Mouse (Mus musculus) small intestine, adult 2 months (tissue): ENCODE measurements around the gene Gm28048. TPM values are rescaled to one million over a fixed set of nuclear protein-coding genes. Genes with fewer than 3 reads are reported as not detected.

ENCODE experiments used
- H3K27ac ChIP-seq: fragments of 200-500 bp; 2 replicates; pipeline ENCODE4 v1.5.1; 2012; ENCODE audit warnings: low read depth, low read length, control low read depth, inconsistent platforms; ENCODE audit not compliant: insufficient read depth
- H3K27me3 ChIP-seq: fragments of 200-500 bp; 2 replicates; pipeline ENCODE4 v1.6.1; 2012; ENCODE audit warnings: mild to moderate bottlenecking, moderate library complexity, low read length, inconsistent platforms; ENCODE audit not compliant: control insufficient read depth, insufficient read depth
- H3K36me3 ChIP-seq: fragments of 200-500 bp; 2 replicates; pipeline ENCODE4 v1.6.1; 2012; ENCODE audit warnings: mild to moderate bottlenecking, low read length, control low read depth, inconsistent platforms; ENCODE audit not compliant: control insufficient read depth, insufficient read depth
- H3K4me1 ChIP-seq: fragments of 200-500 bp; 2 replicates; pipeline ENCODE4 v1.6.1; 2012; ENCODE audit warnings: low read length, inconsistent platforms, mixed read lengths; ENCODE audit not compliant: control insufficient read depth, insufficient read depth, insufficient read length
- H3K4me3 ChIP-seq: fragments of 200-500 bp; 2 replicates; pipeline ENCODE4 v1.5.1; 2012; ENCODE audit warnings: low read depth, mild to moderate bottlenecking, control low read depth, inconsistent platforms, low read length, moderate library complexity
- CTCF ChIP-seq: fragments of 200-500 bp; IDR thresholded peaks from 2 replicates; pipeline ENCODE4 v1.5.1; 2012; ENCODE audit warnings: low read depth, mild to moderate bottlenecking, control low read depth, inconsistent platforms, low read length, moderate library complexity, mixed read lengths; ENCODE audit not compliant: insufficient replicate concordance, insufficient read length; ENCODE audit errors: extremely low read depth
- POLR2A ChIP-seq: fragments of 200-500 bp; IDR thresholded peaks from 2 replicates; pipeline ENCODE4 v1.6.1; 2012; ENCODE audit warnings: low read depth, mild to moderate bottlenecking, control low read depth, inconsistent platforms, low read length, moderate library complexity
- WGBS: fragments of 180-500 bp; shearing (Covaris S2); methylation state at CpG from one replicate; pipeline ENCODE4 v1.1.7; 2018; 5-methylcytosine and 5-hydroxymethylcytosine counted together
- polyA plus RNA-seq: library from polyadenylated mRNA; depleted of rRNA; stranded (reverse); fragments of >200 nt; gene quantifications from 2 replicates; pipeline ENCODE4 v1.2.3, GENCODE M21; 2012

Gm28048 gene
- polyA plus RNA-seq, 1 experiment, result not detected

- H3K27me3 ChIP-seq, result no peaks in the 10 kb centered on the region
- H3K4me1 ChIP-seq, result peaks cover 3% of the 10 kb centered on the region
- 68% methylated on average over 4 of the region's 4 CpGs for WGBS
- H3K36me3 ChIP-seq, result peaks cover 21% of the 10 kb centered on the region
- H3K27ac ChIP-seq, result no peak overlapping the region
- no peak for TF ChIP-seq CTCF
- TF ChIP-seq POLR2A, result no peak
- H3K4me3 ChIP-seq, result no peak overlapping the region
These were observed 149.3 kb downstream of the Gm28048 start for GRCm38 (mm10) chr11:22832600-22832999.

- Histone ChIP-seq H3K36me3 (peaks cover 21% of the 10 kb centered on the region), H3K4me3 (no peak overlapping the region), H3K27ac (no peak overlapping the region), H3K4me1 (peaks cover 3% of the 10 kb centered on the region), H3K27me3 (no peaks in the 10 kb centered on the region)
- TF ChIP-seq POLR2A (no peak), CTCF (no peak)
- 88% methylated on average over 11 of the region's 11 CpGs for WGBS
These were observed 150.0 kb downstream of the Gm28048 start for GRCm38 (mm10) chr11:22831916-22832315.

GRCm38 (mm10) chr11:22830684-22831083, 151.2 kb downstream of the Gm28048 start:
- TF ChIP-seq POLR2A (no peak), CTCF (no peak)
- Histone ChIP-seq H3K27me3 (no peaks in the 10 kb centered on the region), H3K36me3 (peaks cover 12% of the 10 kb centered on the region), H3K27ac (peak overlapping the region; percentile 39), H3K4me3 (no peak overlapping the region), H3K4me1 (peaks cover 3% of the 10 kb centered on the region)
- 80% methylated on average over 6 of the region's 6 CpGs for WGBS

- Histone ChIP-seq H3K4me3 (no peak overlapping the region), H3K36me3 (peaks cover 11% of the 10 kb centered on the region), H3K4me1 (peaks cover 3% of the 10 kb centered on the region), H3K27me3 (no peaks in the 10 kb centered on the region), H3K27ac (peak overlapping the region; percentile 46)
- WGBS, result 58% methylated on average over 5 of the region's 5 CpGs
- TF ChIP-seq POLR2A, result no peak
- TF ChIP-seq CTCF, result no peak
These were observed 151.7 kb downstream of the Gm28048 start for GRCm38 (mm10) chr11:22830179-22830611.

- no peak for TF ChIP-seq CTCF
- TF ChIP-seq POLR2A, result no peak
- H3K4me1 ChIP-seq, result peaks cover 6% of the 10 kb centered on the region
- H3K36me3 ChIP-seq, result peaks cover 7% of the 10 kb centered on the region
- H3K4me3 ChIP-seq, result no peak overlapping the region
- no peak overlapping the region for H3K27ac ChIP-seq
- 96% methylated on average over 15 of the region's 15 CpGs for WGBS
- no peaks in the 10 kb centered on the region for H3K27me3 ChIP-seq
These were observed 152.8 kb downstream of the Gm28048 start for GRCm38 (mm10) chr11:22828988-22829632.

- H3K27ac ChIP-seq, result no peak overlapping the region
- H3K4me3 ChIP-seq, result no peak overlapping the region
- H3K36me3 ChIP-seq, result no peaks in the 10 kb centered on the region
- peaks cover 7% of the 10 kb centered on the region for H3K4me1 ChIP-seq
- no peaks in the 10 kb centered on the region for H3K27me3 ChIP-seq
- TF ChIP-seq CTCF (no peak), POLR2A (no peak)
- 89% methylated on average over 4 of the region's 4 CpGs for WGBS
These were observed 154.3 kb downstream of the Gm28048 start for GRCm38 (mm10) chr11:22827514-22828080.

- Histone ChIP-seq H3K27me3 (no peaks in the 10 kb centered on the region), H3K4me3 (no peak overlapping the region), H3K36me3 (no peaks in the 10 kb centered on the region), H3K4me1 (peaks cover 8% of the 10 kb centered on the region), H3K27ac (no peak overlapping the region)
- no peak for TF ChIP-seq CTCF
- no peak for TF ChIP-seq POLR2A
- 92% methylated on average over 6 of the region's 6 CpGs for WGBS
These were observed 155.2 kb downstream of the Gm28048 start for GRCm38 (mm10) chr11:22826665-22827064.
